Mouse (Mus musculus) right cerebral cortex, postnatal 10 days (tissue): ENCODE data around the gene Etv2.
A peak's percentile ranks its signal among the peaks of the same experiment; 100 is the strongest.

Experiments used
- DNase-seq, 2 experiments: peaks; one replicate each; pipeline ENCODE4 v3.0.0; 2021; ENCODE audit warnings: low spot score in 2 of 2

Gene Etv2

DNA sequence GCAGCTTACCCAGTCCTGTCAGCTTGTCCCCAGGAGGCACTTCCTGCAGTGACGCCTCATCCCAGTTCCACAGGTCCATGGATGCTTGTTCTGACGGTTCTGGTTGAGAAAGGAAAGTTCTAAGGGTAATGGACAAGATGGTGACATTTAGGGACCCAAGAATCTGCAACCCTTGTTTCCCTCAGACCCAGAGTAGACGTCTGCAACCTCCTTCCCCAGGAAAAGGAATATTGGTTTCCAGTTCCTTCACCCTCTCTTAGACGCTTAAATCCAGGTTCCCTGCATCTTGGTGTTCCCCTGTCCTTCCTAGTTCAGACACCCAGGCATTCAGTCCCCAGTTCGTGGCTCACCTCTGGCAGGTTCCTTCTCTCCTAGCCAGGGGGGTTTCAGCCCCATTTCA is at the start of gene Etv2:
TSS of gene Etv2 (minus strand) at position 101 of the 400 bp plus-strand sequence.
- no peak for DNase-seq

DNA sequence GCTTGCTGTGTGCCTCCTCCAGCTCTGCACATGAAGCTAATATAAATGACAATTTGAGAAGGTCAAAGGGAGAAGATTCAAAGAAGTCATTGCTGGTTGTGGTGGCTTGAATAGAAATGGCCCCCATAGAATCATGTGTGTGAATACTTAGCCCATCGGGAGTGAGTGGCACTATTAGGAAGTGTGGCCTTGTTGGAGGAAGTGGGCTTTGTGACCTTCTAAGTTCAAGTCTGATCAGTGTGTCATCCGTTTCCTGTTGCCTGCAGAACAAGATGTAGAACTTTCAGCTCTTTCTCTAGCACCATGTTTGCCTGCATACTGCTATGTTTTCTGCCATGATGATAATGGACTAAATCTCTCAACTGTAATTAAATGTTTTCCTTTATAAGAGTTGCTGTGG is 47.8 kb upstream of the Etv2 start:
- DNase-seq = no peak

DNA sequence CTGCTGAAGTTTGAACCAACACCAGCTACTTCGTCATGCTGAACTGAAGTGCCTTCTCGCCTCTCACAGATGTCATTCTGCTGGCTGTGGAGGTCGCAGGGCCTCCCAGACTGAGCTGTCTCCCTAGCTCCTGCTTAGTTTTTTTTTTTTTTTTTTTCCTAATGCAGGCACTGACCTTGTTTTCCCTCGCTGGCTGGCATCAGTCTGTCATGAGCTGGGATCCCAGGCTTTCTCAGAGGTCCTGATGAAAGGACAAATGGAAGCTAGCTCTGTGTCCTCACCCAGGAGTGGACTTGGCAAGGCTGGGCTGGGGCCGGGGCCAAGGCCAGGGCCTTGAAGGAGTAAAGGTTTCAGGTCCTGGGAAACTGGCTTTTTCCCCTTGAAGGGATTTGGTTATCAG is 46.2 kb upstream of the Etv2 start:
- DNase-seq = no peak

DNA sequence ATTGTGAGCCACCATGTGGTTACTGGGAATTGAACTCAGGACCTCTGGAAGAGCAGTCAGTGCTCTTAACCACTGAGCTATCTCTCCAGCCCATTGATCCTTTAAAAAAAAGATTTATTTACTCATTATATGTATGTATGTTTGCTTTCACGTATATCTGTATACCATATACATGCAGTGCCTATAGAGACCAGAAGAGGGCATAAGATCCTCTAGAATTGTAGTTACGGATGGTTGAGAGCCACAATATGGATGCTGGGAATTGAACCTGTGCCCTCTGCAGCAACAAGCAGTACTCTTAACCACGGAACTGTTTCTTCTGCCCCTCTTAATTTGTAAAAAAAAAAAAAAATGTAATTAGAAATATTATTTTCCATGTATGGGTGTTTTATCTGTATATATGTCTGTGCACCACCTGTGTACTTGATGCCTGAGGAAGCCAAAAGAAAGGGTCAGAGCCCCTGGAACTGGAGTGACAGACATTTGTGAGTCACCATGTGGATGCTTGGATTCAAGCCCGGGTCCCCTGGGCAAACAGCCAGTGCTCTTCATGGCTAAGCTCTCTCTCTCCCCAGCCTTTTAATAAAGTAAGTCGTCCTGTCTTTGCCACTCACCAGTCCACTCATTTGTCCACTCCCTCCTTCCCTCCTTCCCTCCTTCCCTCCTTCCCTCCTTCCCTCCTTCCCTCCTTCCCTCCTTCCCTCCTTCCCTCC is 42.8 kb upstream of the Etv2 start:
- DNase-seq = peak; percentile 35 to 54

DNA sequence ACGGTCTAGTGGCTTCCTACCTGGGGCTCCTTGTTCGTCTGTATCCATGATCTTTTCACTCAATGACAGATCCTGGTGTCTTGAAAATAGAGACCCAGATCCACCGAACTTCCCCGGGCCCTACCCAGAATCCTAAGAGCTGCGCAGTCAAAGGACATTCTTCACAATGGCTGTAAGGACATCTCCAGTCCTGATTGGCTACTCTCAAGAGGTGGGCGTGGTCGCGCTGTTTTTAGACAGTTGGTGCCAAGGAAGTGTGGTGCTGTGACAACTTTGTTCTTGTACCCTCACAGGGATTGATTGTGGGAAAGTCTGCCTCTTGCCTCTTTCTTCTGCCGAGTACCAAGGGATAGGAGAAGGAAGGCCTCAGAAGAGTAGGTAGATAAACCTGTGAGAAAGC is 35.8 kb upstream of the Etv2 start, which contains the start of gene Pmis2:
TSS of gene Pmis2 (minus strand) at position 126 of the 400 bp plus-strand sequence.
- DNase-seq = no peak

DNA sequence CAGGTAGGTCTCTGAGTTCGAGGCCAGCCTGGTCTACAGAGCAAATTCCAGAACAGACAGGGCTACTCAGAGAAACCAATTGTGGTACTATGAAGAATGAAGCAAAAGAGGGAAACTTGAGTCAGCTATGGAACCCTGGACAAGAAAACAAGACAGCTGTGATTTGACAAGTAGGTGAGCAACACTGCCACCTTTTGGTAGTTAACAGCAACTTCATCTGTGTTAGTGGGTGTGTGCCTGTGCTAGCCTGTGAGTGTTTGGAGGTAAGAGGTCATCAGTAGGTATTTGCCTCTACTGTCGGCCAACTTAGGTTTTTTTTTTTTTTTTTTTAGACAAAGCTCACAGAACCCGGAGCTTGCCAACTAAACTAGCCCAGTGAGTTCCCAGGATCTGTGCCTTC is 33.6 kb upstream of the Etv2 start:
- no peak for DNase-seq

DNA sequence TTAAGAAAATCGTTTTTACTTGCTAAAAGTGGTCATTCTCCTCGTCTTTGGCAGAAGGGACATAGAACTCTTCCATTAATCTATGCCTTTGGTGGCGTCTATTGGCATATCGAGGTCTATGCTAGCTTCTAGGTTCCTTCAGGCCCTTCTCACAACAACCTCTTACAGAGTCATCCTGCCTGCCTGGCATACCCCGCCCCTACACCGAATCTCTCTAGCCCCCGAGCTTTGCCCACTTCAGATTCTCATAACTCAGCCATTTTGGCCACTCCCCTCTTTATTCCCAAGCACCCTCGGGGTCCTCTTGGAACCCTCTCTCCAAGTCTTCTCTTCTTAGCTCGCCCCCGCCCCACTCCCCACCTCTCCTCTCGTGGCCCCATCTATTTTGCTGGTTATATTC is 29.7 kb upstream of the Etv2 start:
- peak; percentile 30 to 43 for DNase-seq

DNA sequence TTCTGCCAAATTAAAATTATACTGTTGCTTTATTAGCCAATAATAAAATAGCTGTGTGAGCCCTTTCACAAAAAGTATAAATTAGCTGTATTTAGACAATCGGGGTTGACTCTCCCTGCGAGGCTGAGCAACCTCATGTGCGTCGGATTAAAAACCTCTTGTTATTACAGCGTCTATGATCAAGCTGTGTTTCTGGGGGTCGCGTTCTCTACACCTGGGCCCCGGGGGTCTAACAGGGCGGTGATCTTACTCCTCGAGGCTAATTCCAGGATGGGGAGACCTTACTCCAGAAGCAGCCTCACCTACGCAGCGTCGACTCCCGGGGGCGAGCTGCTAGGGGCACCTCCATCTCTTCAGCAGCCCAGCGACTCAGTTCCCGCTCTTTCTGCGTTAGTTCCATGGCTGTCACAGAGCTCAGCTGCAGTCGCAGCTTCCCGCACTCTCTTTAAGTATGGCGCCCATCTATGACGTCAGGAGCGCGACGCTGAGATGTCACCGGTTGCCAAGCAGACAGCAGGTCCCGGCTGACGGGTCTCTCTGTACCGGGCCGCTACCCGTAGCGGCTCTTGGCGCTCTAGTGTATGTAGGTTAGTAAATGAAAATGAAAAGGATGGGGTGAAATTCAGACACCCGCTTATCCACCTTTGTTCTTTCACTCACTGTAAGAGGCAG is 29.0 kb upstream of the Etv2 start, which contains the start of gene Haus5:
TSS of gene Haus5 (minus strand) at position 466 of the 672 bp plus-strand sequence.
- peak; percentile 96 for DNase-seq

DNA sequence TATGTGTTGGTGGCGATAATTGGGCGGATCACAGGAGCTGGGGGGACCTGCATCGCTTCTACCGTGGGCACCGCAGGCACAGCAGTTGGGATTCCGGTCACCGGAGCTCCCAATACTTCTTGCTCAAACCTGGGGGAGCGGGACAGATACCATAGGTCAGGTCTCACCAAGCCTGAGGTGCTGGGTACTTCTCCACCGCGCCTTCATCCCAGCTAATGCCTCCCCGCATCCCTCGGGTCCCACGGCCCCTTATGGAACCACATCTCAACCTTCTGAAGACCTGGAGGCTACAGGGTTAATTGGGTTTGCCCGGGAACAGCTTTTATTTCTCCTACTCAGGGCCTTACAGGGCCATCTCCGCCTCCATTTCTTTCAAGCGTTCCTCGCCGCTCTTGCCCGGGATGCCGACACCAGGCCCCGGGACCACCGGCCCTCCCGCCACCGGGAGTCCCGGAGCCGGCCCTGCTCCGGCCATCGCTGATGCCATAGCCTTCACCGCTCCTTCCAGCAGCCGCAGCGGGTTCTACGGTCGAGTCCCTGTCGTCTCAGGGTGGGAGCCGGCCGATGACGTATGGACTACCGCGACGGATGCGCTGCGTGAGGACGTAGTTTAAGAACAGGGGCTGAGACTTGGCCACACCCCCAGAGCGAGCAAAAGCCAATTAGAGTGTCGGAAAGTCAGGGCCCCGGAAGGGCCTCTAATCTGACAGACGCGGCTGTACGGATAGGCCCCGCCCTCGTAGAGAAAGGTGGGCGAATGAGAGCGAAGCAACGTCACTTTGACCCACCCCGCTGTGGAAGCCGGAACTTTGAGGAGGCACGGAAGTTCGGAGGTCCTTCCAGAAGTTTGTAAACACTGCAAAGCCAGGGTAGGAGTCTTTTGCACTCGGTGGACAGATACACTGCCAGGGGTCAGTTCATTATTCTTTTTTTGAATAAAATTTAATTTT is 14.2 kb upstream of the Etv2 start, which contains the start of gene Rbm42:
TSS of gene Rbm42 (minus strand) at position 727 of the 950 bp plus-strand sequence.
- DNase-seq = peak; percentile 99 to 100

DNA sequence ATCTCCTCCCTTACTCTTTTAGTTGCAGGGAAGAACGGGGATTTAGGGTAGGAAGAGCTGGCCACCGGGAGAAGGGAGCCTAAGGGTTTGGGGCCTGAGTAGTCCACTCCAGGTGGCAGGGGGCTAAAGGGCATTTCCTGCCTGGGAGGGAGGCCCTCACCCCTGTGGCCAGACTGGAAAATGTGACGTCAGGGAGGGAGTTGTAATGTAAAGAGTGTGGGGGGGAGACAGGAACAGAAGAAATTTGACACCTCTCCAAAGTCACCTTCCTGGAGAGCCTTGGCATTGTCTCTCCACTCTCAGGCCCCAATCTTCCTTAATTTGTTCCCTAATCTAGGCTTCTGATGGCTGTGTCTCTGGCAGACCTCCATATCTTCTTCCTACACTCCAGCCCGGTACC is 3.4 kb upstream of the Etv2 start:
- no peak for DNase-seq

DNA sequence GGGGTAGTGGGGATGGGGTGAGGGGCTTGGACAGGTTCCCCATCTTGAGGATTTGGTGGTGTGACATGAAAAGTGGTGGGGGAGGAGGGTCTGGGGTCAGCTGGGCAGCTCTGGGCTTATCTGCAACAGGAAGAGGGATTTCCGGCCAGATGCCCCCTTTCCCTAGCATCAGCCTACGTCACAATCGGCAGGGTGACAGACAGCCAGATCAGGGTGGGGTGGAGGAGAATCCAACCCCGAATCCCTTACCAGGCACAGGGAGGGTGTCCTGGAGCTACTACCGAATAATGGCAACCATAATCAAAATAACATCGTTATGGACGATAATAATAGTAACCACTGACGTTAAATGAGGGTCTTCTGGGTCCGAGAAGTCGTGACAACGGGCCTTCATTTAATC is 743 bp upstream of the Etv2 start:
- no peak for DNase-seq

DNA sequence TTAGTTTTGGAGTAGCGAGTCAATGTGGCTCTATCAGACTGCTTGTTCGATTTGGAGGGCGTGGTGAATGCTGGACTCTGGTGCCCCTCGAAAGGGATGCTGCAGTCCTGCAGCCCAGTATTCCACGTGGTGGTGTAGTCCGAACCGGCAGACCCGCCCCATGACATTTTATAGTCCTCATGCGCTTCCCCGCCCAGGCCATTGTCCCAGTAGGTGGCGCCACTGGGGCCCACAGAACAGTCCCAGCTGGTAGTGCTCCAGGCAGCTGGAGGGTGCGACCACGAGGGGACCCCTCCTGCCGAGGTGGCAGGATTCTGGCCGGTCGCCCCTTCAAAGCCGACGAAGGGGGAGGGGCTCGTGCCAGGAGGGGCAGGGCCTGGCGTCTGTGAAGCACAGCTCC is 1.0 kb downstream of the Etv2 start:
- DNase-seq = peak in 1 of 2 experiments; percentile 40

DNA sequence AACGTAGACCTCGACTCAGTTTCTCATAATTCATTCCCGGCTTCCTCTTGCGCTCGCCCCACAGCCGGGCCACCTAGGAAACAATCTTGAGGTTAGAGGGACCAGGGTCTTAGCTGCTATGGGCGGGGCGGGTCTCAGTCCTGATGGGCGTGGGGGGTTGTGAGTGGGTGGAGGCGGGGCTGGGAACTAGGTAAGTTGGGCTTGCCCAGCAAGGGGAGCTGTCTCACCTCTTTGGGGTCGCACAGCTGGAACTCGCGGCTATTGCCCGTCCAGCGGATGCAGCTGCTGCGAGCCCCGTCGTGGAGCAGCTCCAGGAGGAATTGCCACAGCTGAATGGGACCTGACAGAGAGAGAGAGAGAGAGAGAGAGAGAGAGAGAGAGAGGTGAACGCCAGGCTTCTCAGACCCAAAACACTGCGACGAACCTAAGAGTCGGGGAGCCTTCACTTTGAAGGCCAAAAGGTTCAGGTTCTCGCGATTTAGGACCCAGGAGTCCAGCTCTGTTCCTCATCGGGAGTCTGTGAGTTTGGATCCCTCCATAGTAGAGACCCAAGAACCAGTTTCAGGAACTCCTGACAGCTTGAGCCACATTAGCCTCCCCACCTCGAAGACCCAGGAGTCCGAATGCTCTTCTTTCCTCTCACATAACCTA is 1.8 kb downstream of the Etv2 start:
- DNase-seq = no peak

DNA sequence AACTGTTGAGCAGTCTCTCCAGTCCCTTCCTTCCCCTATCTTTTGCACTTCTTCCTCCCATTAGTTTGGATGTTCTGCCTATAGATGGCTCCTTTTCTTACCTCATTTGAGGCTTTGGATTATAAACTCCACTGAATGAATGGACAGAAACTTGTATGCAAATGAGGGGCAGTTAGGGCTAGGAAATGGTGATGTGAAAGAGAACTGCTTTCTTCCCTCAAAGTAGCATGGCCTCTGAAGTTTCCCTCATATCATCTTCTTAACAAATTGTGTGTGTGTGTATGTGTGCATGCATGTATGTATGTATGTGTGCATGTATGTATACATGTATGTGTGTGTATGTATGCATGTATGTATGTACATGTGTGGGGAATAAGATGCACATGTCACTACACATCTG is 6.6 kb downstream of the Etv2 start:
- DNase-seq = no peak

DNA sequence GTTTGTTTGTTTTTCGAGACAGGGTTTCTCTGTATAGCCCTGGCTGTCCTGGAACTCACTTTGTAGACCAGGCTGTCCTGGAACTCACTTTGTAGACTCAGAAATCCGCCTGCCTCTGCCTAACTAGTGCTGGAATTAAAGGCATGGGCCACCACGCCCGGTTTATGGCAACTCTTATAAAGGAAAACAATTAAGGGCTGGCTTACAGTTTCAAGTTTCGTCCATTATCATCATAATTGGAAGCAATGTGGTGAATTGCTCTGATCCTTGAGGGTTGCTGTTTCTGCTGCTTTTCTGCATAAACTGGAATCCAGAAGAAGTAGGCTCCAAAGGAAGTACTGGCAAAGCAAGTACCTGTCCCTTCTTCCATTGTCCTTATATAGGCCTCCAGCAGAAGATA is 9.0 kb downstream of the Etv2 start:
- no peak for DNase-seq

DNA sequence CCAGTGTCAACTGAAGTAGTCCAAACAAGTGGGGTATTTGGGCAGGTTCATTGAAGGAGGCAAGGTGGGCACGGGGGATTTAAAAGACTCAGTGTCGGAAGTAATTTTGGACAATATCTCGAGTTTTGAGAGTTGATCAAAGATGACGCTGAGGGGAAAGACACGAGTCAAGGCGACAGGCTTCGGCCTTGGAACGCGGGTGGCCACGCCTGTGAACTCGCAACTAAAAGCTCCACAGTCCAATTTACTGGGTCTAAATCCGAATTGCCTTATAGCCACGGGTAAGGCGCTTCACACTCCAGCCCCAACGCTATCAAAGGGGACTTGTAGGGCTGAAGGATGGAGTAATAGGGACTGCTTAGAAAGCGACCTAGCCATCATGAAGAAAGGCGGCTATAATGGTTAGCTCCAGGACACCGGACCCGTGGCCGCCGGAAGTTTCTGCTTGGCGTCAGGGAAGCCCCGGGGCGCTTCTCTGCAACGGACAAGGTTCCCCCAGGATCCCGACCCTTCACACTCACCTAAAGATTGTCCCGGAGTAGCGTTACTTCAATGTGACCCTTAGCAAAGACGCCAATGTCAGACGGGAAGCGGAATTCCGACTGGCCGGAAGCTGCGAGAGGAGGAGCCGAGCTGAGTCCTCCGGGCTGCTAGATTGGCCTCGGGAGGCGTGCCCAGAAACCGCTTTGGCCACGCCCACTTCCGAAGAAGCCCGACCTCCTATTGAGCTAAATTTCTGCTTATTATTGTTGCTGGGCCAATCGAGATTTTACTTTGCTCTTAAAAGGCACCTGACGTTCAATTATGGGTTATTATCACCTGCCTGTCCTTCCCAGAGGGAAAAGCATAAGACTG is 9.9 kb downstream of the Etv2 start, which contains the start of gene Cox6b1:
TSS of gene Cox6b1 (minus strand) at position 622 of the 855 bp plus-strand sequence.
- DNase-seq = peak; percentile 93

DNA sequence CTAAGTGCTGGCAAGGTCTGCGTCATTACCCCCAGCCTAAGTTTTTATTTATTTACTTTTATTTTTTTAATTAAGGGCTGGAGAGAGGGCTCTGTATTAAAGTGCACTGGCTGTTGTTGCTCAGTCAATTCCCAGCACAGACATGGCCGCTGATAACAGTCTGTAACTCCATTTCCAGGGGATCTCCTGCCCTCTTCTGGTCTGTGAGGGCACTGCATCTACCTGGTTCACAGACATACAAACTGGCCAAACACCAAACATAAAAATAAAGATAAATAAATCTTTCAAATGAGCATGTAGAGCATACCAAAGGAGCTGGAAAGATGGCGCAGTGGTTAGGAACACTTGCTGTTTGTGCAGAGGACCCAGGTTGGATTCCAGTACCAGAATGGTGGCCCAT is 16.4 kb downstream of the Etv2 start:
- DNase-seq = no peak

DNA sequence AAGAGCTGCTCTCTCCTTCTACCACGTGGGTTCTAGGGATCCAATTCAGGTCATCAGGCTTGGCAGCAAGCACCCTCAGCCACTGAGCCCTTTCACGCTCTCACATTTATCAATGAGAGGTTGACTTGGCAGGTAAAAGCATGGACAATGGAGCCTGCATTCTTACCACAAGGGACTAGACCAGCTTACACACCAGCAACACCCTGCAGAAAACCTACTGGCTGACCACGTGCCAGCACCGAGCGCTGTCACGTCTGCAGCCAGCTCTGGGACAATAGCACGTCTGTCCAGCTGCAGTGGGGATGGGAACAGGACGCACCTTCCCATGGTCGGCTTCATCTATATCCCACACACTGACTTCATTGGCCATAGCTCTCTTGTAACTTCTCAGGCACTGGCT is 17.0 kb downstream of the Etv2 start:
- DNase-seq = no peak

DNA sequence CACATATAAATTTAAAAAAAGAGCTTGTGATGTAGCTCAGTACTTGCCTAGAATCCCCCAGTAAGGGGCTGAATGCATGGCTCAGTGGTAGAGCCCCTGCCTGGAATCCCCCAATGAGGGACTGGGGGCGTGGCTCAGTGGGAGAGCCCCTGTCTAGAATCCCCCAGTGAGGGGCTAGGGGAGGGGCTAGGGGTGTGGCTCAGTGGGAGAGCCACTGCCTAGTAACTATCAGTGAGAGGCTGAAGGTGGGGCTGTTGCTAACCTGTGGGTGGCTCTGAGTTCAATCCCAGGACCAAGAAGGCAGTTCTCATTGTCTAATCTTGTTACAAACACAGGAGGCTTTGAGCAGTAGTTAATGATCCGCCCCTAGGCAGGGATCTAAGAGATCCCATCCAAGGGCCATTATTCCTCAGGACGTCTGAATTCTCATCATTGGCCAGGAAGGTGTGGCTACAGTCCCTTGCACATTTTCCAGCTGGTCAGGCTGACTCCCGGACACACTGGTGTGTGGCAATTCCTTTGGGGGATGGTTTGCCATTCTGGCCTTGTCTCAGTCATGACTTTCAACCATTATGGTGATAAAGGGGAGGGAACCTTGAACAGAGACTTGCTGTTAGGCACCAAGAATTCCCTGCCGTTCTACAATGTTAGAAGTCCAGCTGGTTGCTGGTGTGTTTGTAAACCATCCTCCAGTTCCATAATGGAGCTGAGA is 20.4 kb downstream of the Etv2 start:
- no peak for DNase-seq

DNA sequence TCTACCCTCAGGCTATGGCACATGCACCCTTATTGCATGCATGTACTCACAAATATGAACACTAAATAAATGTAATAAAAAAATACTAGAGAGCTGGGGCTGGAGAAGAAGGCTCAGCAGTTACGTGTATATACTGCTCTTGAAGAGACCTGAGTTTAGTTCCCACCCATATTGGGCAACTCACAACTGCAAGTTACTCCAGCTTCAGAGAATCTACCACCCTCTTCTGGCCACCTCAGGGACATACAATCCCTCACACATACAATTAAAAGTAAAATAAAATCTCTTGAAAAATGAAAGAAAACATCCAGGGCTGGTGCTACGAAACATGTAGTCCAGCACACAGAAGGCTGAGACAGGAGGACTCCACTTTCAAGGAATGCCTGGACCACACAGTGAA is 21.2 kb downstream of the Etv2 start:
- DNase-seq = no peak
